Mouse (Mus musculus): ENCODE data around the gene Ddx6. TPM values are rescaled to one million over a fixed set of nuclear protein-coding genes. Genes with fewer than 3 reads are reported as not detected.
"Not testable (repeated sequence)": the region's sequence is repeated elsewhere in the genome, so short reads cannot be mapped to it uniquely, and the experiment has no call there.

The Ddx6 gene
- polyA plus RNA-seq, 1 experiment from 2014 or later, result 33.8 TPM

DNA sequence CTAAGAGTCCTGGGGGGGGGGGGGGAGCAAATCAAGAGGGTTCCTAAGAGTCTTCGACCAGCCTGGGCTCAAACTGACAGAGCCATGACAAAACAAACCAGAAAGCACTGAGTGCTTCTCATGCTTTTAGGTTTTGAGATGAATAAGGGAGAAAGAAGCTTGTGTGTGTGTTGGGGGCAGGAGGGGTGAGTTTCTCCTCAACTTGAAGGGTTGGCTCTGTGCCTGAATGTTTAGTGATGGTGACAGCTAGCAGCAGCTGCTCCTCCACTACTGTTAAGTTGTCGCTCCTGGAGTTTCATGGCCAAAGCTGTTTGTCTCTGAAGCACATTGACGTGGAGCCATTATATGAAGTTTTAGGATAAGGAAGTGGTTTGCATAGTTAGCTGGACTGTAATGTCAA, 16.4 kb downstream of the Ddx6 start:
- Histone ChIP-seq H3K4me3 (ENCODE audit: low read depth, low read length) (no peak overlapping the region), H3K27me3 (ENCODE audit: control insufficient read depth, insufficient read depth, low read length) (no peaks in the 10 kb centered on the region), H3K4me2 (ENCODE audit: low read depth, low read length) (no peak overlapping the region), H3K27ac (ENCODE audit: low read depth, low read length) (no peak overlapping the region), H3K36me3 (ENCODE audit: control insufficient read depth, insufficient read depth, low read length) (peaks cover 69% of the 10 kb centered on the region), H3K9me3 (ENCODE audit: control insufficient read depth, low read length) (no peaks in the 10 kb centered on the region), H3K9ac (replicated peaks; ENCODE audit: low read depth, low read length) (no peak overlapping the region), H3K4me1 (ENCODE audit: control insufficient read depth, insufficient read depth, low read length) (no peaks in the 10 kb centered on the region; the same call in 1 of the 2 replicates)
- ATAC-seq (ENCODE audit: low read depth), result no peak
- WGBS, result 46% methylated on average over 3 of the region's 3 CpGs

DNA sequence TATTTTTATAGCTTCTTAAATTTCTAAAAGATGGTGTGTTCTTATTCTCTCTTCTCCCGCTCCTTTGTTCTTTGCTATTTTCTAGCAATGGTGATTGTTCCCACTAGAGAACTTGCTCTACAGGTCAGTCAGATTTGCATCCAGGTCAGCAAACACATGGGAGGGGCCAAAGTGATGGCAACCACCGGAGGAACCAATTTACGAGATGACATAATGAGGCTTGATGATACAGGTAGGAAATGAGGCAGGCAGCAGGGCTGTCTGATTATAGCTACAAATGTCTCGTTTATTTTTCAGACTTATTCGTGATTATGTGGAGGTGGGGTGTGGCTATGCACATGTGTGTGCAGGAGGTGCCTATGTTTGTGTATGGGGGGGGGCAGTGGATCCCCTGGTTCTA, 19.7 kb downstream of the Ddx6 start:
- H3K27me3 ChIP-seq (ENCODE audit: control insufficient read depth, insufficient read depth, low read length), result no peaks in the 10 kb centered on the region
- WGBS, result 72% methylated on average over 5 of the region's 5 CpGs
- H3K4me1 ChIP-seq (ENCODE audit: control insufficient read depth, insufficient read depth, low read length), result no peaks in the 10 kb centered on the region; the same call in 1 of the 2 replicates
- no peak overlapping the region for H3K27ac ChIP-seq (ENCODE audit: low read depth, low read length)
- H3K4me2 ChIP-seq (ENCODE audit: low read depth, low read length), result no peak overlapping the region
- ATAC-seq (ENCODE audit: low read depth), result no peak
- H3K9ac ChIP-seq (replicated peaks; ENCODE audit: low read depth, low read length), result no peak overlapping the region
- no peaks in the 10 kb centered on the region for H3K9me3 ChIP-seq (ENCODE audit: control insufficient read depth, low read length)
- no peak overlapping the region for H3K4me3 ChIP-seq (ENCODE audit: low read depth, low read length)
- H3K36me3 ChIP-seq (ENCODE audit: control insufficient read depth, insufficient read depth, low read length), result peaks cover 59% of the 10 kb centered on the region

DNA sequence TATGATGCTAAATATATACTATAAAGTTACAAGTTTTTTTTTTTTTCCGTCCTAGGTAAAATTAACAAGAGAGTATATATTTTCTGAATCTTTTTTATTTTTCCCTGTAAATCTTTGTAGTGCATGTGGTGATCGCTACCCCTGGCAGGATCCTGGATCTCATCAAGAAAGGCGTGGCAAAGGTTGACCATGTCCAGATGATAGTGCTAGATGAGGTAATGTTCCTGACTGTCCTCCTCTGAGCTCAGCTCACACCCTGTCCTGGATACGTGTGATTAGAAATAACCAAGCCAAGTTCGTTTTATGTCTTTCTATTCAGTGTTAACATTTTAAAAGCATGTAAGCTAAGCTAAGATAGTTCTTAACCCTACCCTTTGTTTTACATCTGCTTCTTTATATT, 21.6 kb downstream of the Ddx6 start:
- Histone ChIP-seq H3K4me2 (ENCODE audit: low read depth, low read length) (no peak overlapping the region), H3K9me3 (ENCODE audit: control insufficient read depth, low read length) (no peaks in the 10 kb centered on the region), H3K27ac (ENCODE audit: low read depth, low read length) (no peak overlapping the region), H3K9ac (replicated peaks; ENCODE audit: low read depth, low read length) (no peak overlapping the region), H3K4me1 (ENCODE audit: control insufficient read depth, insufficient read depth, low read length) (no peaks in the 10 kb centered on the region), H3K27me3 (ENCODE audit: control insufficient read depth, insufficient read depth, low read length) (no peaks in the 10 kb centered on the region), H3K4me3 (ENCODE audit: low read depth, low read length) (no peak overlapping the region), H3K36me3 (ENCODE audit: control insufficient read depth, insufficient read depth, low read length) (peaks cover 67% of the 10 kb centered on the region)
- 97% methylated on average over 5 of the region's 5 CpGs for WGBS
- ATAC-seq (ENCODE audit: low read depth), result no peak

GRCm38 (mm10) chr9:44637551-44638169, 33.0 kb downstream of the Ddx6 start:
- Histone ChIP-seq H3K4me2 (ENCODE audit: low read depth, low read length) (no peak overlapping the region), H3K9ac (replicated peaks; ENCODE audit: low read depth, low read length) (no peak overlapping the region), H3K36me3 (ENCODE audit: control insufficient read depth, insufficient read depth, low read length) (peaks cover 49% of the 10 kb centered on the region), H3K9me3 (ENCODE audit: control insufficient read depth, low read length) (no peaks in the 10 kb centered on the region), H3K27me3 (ENCODE audit: control insufficient read depth, insufficient read depth, low read length) (no peaks in the 10 kb centered on the region), H3K27ac (ENCODE audit: low read depth, low read length) (no peak overlapping the region), H3K4me3 (ENCODE audit: low read depth, low read length) (no peak overlapping the region), H3K4me1 (ENCODE audit: control insufficient read depth, insufficient read depth, low read length) (no peaks in the 10 kb centered on the region)
- no peak for ATAC-seq (ENCODE audit: low read depth)
- 72% methylated on average over 15 of the region's 15 CpGs for WGBS

DNA sequence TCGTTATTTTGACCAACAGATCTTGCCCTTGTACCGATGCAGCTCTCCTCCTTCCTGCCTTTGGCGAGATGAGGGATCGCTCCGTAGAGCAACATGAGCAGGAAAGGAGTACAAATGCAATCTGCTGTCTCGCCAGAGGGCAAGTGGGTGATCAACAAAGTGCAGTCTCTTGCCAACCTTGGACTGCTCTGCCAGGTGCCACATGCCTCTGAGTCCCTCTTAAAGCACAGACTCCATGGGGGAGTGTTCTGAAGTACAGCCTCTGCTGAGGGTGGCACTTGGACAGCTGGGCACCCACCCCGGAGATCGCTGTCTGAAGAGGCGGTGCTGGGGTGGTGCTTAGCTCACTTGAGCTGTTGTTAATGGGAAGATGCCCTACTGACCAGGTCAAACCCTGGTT, 34.0 kb downstream of the Ddx6 start:
- not testable (repeated sequence) for H3K4me3 ChIP-seq (ENCODE audit: low read depth, low read length); H3K4me1 ChIP-seq (ENCODE audit: control insufficient read depth, insufficient read depth, low read length); H3K9ac ChIP-seq (replicated peaks; ENCODE audit: low read depth, low read length); ATAC-seq (ENCODE audit: low read depth); H3K9me3 ChIP-seq (ENCODE audit: control insufficient read depth, low read length); H3K27me3 ChIP-seq (ENCODE audit: control insufficient read depth, insufficient read depth, low read length); H3K27ac ChIP-seq (ENCODE audit: low read depth, low read length); H3K4me2 ChIP-seq (ENCODE audit: low read depth, low read length)
- 97% methylated on average over 9 of the region's 9 CpGs for WGBS
- peaks cover 43% of the 10 kb centered on the region for H3K36me3 ChIP-seq (ENCODE audit: control insufficient read depth, insufficient read depth, low read length)

- not testable (repeated sequence) for H3K9me3 ChIP-seq (ENCODE audit: control insufficient read depth, low read length); ATAC-seq (ENCODE audit: low read depth); H3K4me2 ChIP-seq (ENCODE audit: low read depth, low read length); H3K27me3 ChIP-seq (ENCODE audit: control insufficient read depth, insufficient read depth, low read length); H3K9ac ChIP-seq (replicated peaks; ENCODE audit: low read depth, low read length); H3K27ac ChIP-seq (ENCODE audit: low read depth, low read length); H3K4me3 ChIP-seq (ENCODE audit: low read depth, low read length); H3K4me1 ChIP-seq (ENCODE audit: control insufficient read depth, insufficient read depth, low read length)
- WGBS, result 88% methylated on average over 1 of the region's 1 CpGs
- H3K36me3 ChIP-seq (ENCODE audit: control insufficient read depth, insufficient read depth, low read length), result peaks cover 32% of the 10 kb centered on the region
These were observed 35.3 kb downstream of the Ddx6 start for GRCm38 (mm10) chr9:44640028-44640427.

DNA sequence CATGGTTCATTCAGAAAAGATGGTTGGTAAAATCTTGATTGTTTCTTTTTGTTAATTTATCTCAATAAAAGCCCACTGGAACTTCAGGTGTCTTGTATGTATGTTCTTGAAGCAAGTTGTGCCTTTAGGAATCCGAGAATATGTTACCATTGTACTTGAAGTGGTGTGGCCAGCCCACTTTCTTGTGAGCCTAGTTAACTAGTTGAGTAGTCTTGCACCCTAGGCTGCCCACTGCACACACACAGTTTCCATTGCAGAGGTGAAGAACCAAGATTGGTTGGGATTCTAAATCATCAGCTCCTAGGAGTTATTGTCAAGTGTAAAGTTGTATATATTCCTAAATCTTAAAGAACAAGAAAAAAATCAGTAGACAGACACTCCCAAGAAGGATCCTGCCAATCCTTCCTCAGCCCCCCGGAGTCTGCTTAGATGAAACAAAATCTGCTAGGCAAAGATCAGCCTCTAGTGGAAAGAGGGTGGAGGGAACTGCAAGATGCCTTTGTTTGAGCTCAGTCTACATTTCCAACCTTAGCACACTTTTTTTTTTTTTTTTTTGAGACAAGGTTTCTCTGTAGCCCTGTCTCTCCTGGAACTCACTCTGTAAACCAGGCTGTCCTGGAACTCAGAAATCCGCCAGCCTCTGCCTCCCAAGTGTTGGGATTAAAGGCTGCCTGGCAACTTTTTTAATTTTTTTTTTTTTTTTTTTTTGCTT, 36.1 kb downstream of the Ddx6 start:
- H3K27ac ChIP-seq (ENCODE audit: low read depth, low read length), result no peak overlapping the region
- H3K36me3 ChIP-seq (ENCODE audit: control insufficient read depth, insufficient read depth, low read length), result peaks cover 24% of the 10 kb centered on the region
- no peak overlapping the region for H3K4me3 ChIP-seq (ENCODE audit: low read depth, low read length)
- no peaks in the 10 kb centered on the region for H3K27me3 ChIP-seq (ENCODE audit: control insufficient read depth, insufficient read depth, low read length)
- H3K4me2 ChIP-seq (ENCODE audit: low read depth, low read length), result no peak overlapping the region
- no peaks in the 10 kb centered on the region for H3K9me3 ChIP-seq (ENCODE audit: control insufficient read depth, low read length)
- 93% methylated on average over 3 of the region's 3 CpGs for WGBS
- H3K9ac ChIP-seq (replicated peaks; ENCODE audit: low read depth, low read length), result no peak overlapping the region
- no peak for ATAC-seq (ENCODE audit: low read depth)
- no peaks in the 10 kb centered on the region for H3K4me1 ChIP-seq (ENCODE audit: control insufficient read depth, insufficient read depth, low read length)

DNA sequence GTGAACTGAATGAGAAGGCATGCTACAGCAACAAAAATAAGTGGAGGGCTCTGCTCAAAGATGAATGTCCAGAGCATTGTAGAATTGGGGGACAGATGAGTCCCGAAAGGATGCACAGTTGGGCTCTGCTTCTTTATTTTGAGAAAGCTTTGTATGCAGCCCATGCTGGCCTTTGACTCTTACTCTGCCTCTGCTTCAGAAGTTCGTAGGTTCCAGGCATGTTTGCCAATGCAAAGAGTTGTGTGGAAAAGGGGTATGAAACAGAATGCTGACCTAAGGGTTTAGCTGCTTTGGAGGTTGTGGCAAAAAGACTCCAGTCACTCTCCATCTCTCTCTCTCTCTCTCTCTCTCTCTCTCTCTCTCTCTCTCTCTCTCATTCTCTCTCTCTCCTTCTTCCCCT, 36.9 kb downstream of the Ddx6 start:
- Histone ChIP-seq H3K9ac (replicated peaks; ENCODE audit: low read depth, low read length) (no peak overlapping the region), H3K27me3 (ENCODE audit: control insufficient read depth, insufficient read depth, low read length) (no peaks in the 10 kb centered on the region), H3K9me3 (ENCODE audit: control insufficient read depth, low read length) (no peaks in the 10 kb centered on the region), H3K27ac (ENCODE audit: low read depth, low read length) (no peak overlapping the region), H3K36me3 (ENCODE audit: control insufficient read depth, insufficient read depth, low read length) (peaks cover 18% of the 10 kb centered on the region), H3K4me2 (ENCODE audit: low read depth, low read length) (no peak overlapping the region), H3K4me3 (ENCODE audit: low read depth, low read length) (no peak overlapping the region), H3K4me1 (ENCODE audit: control insufficient read depth, insufficient read depth, low read length) (no peaks in the 10 kb centered on the region)
- WGBS, result 94% methylated on average over 2 of the region's 2 CpGs
- no peak for ATAC-seq (ENCODE audit: low read depth)

DNA sequence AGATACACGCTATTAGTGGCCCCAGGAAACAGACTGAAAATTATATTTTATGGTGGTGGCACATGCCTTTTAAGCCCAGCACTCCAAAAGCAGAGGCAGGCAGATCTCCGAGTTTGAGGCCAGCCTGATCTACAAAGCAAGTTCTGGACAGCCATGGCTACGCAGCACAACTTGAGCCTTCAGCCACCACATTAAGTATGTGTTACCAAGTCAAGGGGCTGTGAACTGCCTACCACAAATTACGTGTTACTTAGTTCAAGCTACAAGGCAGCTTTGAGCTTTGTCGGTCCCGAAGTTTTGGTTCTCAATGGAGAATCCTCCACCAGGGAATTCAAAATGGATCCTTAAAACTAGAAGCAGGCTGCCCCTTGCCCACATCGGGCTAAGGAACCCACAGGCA, 38.4 kb downstream of the Ddx6 start:
- Histone ChIP-seq H3K9ac (replicated peaks; ENCODE audit: low read depth, low read length) (no peak overlapping the region), H3K36me3 (ENCODE audit: control insufficient read depth, insufficient read depth, low read length) (peaks cover 6% of the 10 kb centered on the region), H3K27me3 (ENCODE audit: control insufficient read depth, insufficient read depth, low read length) (no peaks in the 10 kb centered on the region), H3K4me2 (ENCODE audit: low read depth, low read length) (no peak overlapping the region), H3K27ac (ENCODE audit: low read depth, low read length) (no peak overlapping the region), H3K9me3 (ENCODE audit: control insufficient read depth, low read length) (no peaks in the 10 kb centered on the region), H3K4me1 (ENCODE audit: control insufficient read depth, insufficient read depth, low read length) (no peaks in the 10 kb centered on the region), H3K4me3 (ENCODE audit: low read depth, low read length) (no peak overlapping the region)
- ATAC-seq (ENCODE audit: low read depth), result no peak
- 97% methylated on average over 7 of the region's 7 CpGs for WGBS
